Mouse (Mus musculus): Measurements from ENCODE around the gene Anln. TPM values are rescaled to one million over a fixed set of nuclear protein-coding genes. Genes with fewer than 3 reads are reported as not detected.
A peak's percentile ranks its signal among the peaks of the same experiment; 100 is the strongest.
"Not testable (repeated sequence)": the region's sequence is repeated elsewhere in the genome, so short reads cannot be mapped to it uniquely, and the experiment has no call there.

Gene Anln
- total RNA-seq, 2 experiments from 2014 or later: 34.9 to 36.4 TPM

DNA sequence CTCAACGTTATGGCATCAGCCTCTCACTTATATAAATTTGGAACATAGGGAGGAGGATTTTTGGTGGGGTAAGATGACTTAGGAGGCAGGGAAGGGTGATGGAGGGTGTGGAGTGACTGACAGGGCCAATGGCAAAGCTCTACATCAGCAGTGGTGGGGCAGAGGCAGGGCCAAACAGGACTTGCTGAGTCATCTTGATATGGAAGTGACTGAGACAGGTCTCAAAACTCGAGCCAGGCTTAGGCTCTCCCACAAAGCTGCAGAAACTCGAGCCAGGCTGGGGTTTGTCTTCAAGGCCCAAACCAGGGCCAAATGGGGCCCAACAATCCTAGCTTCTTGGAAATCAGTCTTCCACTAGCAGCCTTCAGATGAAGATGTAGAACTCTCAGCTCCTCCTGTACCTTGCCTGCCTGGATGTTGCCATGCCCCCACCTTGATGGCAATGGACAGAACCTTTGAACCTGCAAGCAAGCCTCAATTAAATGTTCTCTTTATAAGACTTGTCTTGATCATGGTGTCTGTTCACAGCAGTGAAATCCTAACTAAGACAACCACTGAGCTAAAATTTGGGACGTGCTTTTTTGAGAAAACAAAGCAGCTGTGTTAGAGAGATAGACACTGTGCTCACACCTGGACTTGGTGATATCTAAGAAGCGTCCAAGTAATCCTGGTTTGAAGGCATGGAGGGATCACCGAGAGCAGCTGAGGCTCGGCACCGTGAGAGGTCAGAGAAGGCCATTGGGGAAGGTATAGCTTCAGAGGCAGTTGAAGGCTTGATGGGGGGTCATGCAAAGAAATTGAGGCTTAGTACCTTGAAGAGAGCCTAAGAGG is 66.4 kb downstream of the Anln start:
- DNase-seq (ENCODE audit: low spot score in 2 of 2): no peak

DNA sequence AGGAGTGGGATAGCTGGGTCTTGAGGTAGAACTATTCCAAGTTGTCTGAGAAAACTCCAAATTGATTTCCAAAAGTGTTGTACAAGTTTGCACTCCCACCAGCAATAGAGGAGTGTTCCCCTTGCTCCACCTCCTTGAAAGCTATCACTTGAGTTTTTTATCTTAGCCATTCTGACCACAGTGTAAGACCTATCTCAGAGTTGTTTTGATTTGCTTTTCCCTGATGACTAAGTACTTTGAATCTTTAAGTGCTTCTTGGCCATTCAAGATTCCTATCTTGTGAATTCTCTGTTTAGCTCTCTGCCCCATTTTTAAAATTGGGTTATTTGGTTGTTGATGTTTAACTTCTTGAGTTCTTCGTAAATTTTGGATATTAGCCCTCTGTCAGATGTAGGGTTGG is 69.9 kb downstream of the Anln start:
- DNase-seq (ENCODE audit: low spot score in 2 of 2): no peak

DNA sequence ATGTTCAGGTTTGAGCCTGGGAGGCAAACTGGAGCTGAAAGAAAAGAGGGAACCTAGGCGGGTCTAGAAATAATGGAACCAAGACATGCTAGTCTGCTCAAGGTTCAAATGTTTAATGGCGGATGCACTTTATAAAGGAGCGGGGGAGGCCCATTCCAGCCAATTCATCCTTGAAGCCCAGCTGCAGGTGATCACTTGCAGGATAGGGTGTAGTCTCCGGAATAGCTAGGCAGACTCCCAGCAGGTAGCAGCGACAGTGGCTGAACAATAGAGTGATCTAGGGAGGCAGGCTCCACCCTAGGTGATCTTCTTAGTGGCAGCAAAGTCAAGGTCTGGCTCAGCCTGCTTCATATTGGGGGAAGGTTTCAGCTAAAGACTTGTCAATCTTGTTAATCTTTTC is 72.9 kb downstream of the Anln start:
- DNase-seq (ENCODE audit: low spot score in 2 of 2): not testable (repeated sequence)

DNA sequence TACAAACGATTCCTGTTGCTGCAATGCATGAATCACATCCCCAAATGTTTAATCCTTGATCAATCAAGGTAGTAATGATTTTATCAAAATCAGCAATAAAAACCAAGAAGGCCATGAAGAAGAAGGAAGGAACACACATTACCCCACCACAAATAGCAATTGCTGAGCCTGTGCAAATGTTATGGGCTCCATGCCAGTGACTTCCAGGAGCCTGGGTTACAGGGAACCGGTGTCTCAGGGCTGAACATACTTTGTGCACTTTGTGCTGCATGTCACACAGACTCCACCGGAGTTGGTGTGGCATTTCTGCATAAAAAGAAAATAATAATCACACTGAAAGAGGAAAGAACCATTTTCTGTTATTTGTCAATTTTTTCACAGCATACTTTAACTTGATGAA is 74.9 kb downstream of the Anln start:
- DNase-seq (ENCODE audit: low spot score in 2 of 2): no peak

DNA sequence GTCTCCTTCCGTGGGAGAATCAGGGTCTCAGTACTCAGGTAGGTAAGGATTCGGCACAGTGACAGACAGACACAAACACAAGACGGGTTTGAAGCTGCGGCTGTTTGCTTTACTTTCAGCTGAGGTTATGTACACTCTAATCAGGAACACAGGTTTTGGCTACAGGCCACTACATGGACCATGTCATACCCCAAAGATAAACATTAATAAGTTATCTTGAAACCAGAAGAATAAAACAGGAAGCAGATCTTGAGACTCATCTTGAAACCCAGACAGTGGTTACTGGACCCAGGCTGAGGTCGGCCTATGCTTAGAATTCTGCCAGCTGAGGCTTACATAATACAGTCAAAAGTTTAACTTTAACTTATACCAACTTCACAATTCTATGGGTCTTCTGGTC is 75.8 kb downstream of the Anln start:
- no peak for DNase-seq (ENCODE audit: low spot score in 2 of 2)

DNA sequence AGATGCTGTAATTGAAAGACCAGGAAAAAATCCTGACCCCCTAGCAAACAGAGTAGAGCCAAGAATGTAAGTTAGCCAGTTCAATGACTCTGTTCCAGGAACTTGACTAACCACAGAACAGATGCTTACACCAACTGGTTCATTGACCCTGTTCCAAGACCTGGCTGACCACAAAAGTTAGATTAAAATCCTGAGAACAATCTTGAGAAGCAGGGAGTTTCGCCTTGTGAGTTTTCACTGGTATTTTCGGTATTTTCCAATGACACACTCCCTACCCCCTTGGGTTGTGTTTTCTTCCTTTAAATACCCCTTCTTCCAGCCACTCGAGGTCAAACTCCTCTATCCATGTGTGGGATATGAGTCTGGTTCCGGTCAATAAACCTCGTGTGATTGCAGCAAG is 79.3 kb downstream of the Anln start:
- DNase-seq (ENCODE audit: low spot score in 2 of 2): no peak

DNA sequence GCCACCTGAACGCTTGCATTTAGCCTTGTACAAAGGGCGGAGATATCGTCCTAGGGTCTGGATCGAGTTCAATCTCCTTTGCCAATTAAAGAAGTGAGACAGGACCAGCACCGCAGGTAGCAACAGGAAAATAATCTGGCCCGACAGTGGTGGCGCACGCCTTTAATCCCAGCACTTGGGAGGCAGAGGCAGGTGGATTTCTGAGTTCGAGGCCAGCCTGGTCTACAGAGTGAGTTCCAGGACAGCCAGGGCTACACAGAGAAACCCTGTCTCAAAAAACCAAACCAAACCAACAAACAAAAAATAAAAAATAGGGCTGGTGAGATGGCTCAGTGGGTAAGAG is 81.1 kb downstream of the Anln start:
- not testable (repeated sequence) for DNase-seq (ENCODE audit: low spot score in 2 of 2)

DNA sequence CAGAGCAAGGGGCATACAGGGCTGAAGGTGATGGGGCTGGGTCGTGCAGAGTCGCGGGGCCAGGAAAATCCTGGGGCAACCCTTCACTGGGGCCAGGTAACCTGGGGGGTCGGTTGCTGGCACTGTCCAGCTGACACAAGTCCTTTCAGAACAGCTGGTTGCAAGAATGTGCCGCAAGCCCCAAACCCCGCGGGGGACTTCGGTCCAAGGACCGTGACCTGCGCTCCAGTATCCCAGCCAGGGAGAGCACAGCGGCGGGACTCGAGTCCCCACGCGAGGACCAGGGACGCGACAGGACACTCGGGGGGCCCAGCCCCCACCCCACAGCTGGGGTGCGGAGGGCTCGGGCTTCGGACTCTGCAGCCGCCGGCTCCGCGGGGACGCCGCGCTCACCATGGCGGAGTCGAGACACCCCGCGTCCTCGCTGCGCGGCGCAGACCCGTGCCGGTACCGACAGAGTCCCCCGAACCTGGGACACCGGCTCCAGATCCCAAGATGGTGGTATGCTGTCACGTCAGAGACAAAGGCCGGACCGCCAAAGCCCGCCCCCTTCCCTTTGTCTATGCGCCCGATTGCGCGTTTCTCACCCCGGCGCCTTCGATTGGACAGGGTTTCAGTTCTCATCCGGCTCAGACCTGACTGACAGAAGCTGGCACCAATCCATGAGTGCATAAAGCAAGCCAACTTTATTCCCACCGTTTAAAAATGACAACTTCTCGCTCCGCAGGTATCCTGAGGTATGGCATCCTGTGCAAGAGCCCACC is 81.7 kb downstream of the Anln start, which contains the start of gene Zfp810:
Zfp810 (minus strand) TSS at position 493 of the 764 bp plus-strand sequence.
- peak; percentile 92 to 96 for DNase-seq (ENCODE audit: low spot score in 2 of 2)

DNA sequence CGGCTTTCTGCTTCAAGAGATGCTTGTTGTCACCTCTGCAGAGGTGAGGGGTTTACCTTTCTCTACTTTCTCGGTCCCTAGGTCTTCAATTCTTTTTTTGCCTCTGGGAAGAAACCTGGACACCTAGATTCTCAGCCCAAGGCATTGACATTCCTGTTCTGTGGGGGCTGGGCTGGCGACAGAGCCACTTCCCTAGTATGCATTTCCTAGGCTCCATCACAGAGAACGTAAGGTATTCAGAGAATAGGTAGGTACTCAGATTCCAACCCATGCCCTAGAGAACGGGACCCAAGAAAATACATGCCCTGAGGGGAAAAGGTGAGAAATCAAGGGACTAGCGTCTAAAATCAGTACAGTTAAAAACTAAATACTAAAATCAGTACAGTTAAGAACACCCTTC is 82.3 kb downstream of the Anln start:
- DNase-seq (ENCODE audit: low spot score in 2 of 2): no peak

DNA sequence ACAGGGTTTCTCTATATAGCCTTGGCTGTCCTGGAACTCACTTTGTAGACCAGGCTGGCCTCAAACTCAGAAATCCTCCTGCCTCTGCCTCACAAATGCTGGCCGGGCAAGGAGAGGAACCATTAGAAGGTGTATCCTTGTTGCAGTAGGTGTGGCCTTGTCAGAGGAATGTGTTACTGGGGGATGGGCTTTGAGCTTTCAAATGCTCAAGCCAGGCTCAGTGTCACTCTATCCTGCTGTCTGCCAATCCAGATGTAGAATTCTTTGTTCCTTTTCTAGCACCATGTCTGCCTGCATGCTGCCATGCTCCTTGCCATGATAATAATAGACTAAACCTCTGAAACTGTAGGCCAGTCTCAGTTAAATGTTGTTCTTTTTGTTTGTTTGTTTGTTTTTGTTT is 86.8 kb downstream of the Anln start:
- no peak for DNase-seq (ENCODE audit: low spot score in 2 of 2)

Other genes starting within 250 kb of the Anln start
- gene Pigyl, start 232.3 kb downstream of the Anln start, total RNA-seq (2021): 10 to 100 TPM; 45.4 to 48.3 TPM
- not detected for gene Zfp872, start 201.1 kb downstream of the Anln start, total RNA-seq (2021)
- 10 to 100 TPM; 24.9 to 25.5 TPM for gene Zfp809, start 163.5 kb downstream of the Anln start, total RNA-seq (2021)
- 1 to 10 TPM; 5.1 to 5.5 TPM for gene Zfp599, start 129.3 kb downstream of the Anln start, total RNA-seq (2021)
- gene Zfp810, start 81.5 kb downstream of the Anln start, total RNA-seq (2021): 10 to 100 TPM; 14.5 TPM
- gene 9530077C05Rik, start 22.3 kb upstream of the Anln start, total RNA-seq (2021): 1 to 10 TPM; 7.6 to 8.1 TPM
- gene Gm17545, start 65.1 kb upstream of the Anln start, total RNA-seq (2021): not detected
- 10 to 100 TPM; 29.1 to 30.5 TPM for gene Rp9, start 80.6 kb upstream of the Anln start, total RNA-seq (2021)
- 10 to 100 TPM; 32.5 to 34.8 TPM for gene Bbs9, start 86.5 kb upstream of the Anln start, total RNA-seq (2021)

Measured in layer of hippocampus, adult 18-20 months (tissue).